Mouse (Mus musculus) liver, postnatal 0 days (tissue): ENCODE measurements at regions not wholly inside any gene's neighbourhood (a gene's known extent, or its start where the extent isn't known, plus 50 kb on each side); places are given as distances from the start of the nearest gene placed in this dataset.

ENCODE experiments used
- CTCF ChIP-seq: sonication (generic); IDR thresholded peaks from 2 replicates; pipeline ENCODE4 v1.5.1; 2016; ENCODE audit warnings: antibody characterized with exemption, low read depth
- EP300 ChIP-seq: IDR thresholded peaks from 2 replicates; pipeline ENCODE4 v1.6.1; 2016; ENCODE audit warnings: antibody characterized with exemption, low read depth, mild to moderate bottlenecking

GRCm38 (mm10) chr3:148659024-148659423, 331.3 kb downstream of the Adgrl2 start:
- TF ChIP-seq EP300 (no peak), CTCF (no peak)
